Mouse (Mus musculus): ENCODE measurements around the gene Gm3542. TPM values are rescaled to one million over a fixed set of nuclear protein-coding genes. Genes with fewer than 3 reads are reported as not detected.
"Not testable (repeated sequence)": the region's sequence is repeated elsewhere in the genome, so short reads cannot be mapped to it uniquely, and the experiment has no call there.

The Gm3542 gene
- not detected in 2 replicates for polyA plus RNA-seq (2016; fragmentation: Nextera tagmentation; extraction: Ambion mirVana)

- not testable (repeated sequence) for H3K27ac ChIP-seq; H3K9me3 ChIP-seq (replicated peaks); H3K4me1 ChIP-seq; H3K27me3 ChIP-seq (replicated peaks); H3K9ac ChIP-seq; H3K4me3 ChIP-seq; ATAC-seq; H3K36me3 ChIP-seq; H3K4me2 ChIP-seq
- no CpG with 5 or more reads among the region's 2 CpGs for WGBS (ENCODE audit: insufficient replicate concordance)
Observed at GRCm38 (mm10) chr14:5334828-5335227, at the start of gene Gm3542. Gene Gm3542, minus strand, starts transcription at chr14:5334928.

Other genes with a start within 250 kb of the Gm3542 start
- not detected in 2 replicates for gene Gm8279, start 203.4 kb downstream of the Gm3542 start, polyA plus RNA-seq (2016; fragmentation: Nextera tagmentation; extraction: Ambion mirVana)
- gene Gm3317, start 170.4 kb downstream of the Gm3542 start, polyA plus RNA-seq (2016; fragmentation: Nextera tagmentation; extraction: Ambion mirVana): not detected in 2 replicates
- gene Gm8271, start 149.1 kb downstream of the Gm3542 start, polyA plus RNA-seq (2016; fragmentation: Nextera tagmentation; extraction: Ambion mirVana): not detected in 2 replicates
- not detected in 2 replicates for gene Gm3526, start 74.3 kb downstream of the Gm3542 start, polyA plus RNA-seq (2016; fragmentation: Nextera tagmentation; extraction: Ambion mirVana)
- 0.07 TPM in 1 of 2 replicates, not detected in the other for gene Gm3500, start 54.1 kb upstream of the Gm3542 start, polyA plus RNA-seq (2016; fragmentation: Nextera tagmentation; extraction: Ambion mirVana)
- not detected in 2 replicates for gene Gm3194, start 120.5 kb upstream of the Gm3542 start, polyA plus RNA-seq (2016; fragmentation: Nextera tagmentation; extraction: Ambion mirVana)
- gene Gm8246, start 142.9 kb upstream of the Gm3542 start, polyA plus RNA-seq (2016; fragmentation: Nextera tagmentation; extraction: Ambion mirVana): not detected in 2 replicates
- gene Gm3187, start 149.3 kb upstream of the Gm3542 start, polyA plus RNA-seq (2016; fragmentation: Nextera tagmentation; extraction: Ambion mirVana): not detected in 2 replicates
- 0.12 TPM in 1 of 2 replicates, not detected in the other for gene Gm3488, start 166.7 kb upstream of the Gm3542 start, polyA plus RNA-seq (2016; fragmentation: Nextera tagmentation; extraction: Ambion mirVana)
- not detected in 2 replicates for gene Gm3532, start 203.6 kb upstream of the Gm3542 start, polyA plus RNA-seq (2016; fragmentation: Nextera tagmentation; extraction: Ambion mirVana)